Mouse (Mus musculus) frontal cortex, postnatal 25 days (tissue): ENCODE data around the gene Pp2d1.
A peak's percentile ranks its signal among the peaks of the same experiment; 100 is the strongest.

ENCODE experiments used
- DNase-seq, 2 experiments: peaks; one replicate each; pipeline ENCODE4 v3.0.0; 2022; ENCODE audit warnings: low spot score in 2 of 2

Pp2d1 gene

GRCm38 (mm10) chr17:53478858-53479603 is 60.2 kb downstream of the Pp2d1 start, which contains the start of gene Rab5a:
Rab5a (plus strand) TSS chr17:53479234.
- DNase-seq = peak; percentile 97 to 98

GRCm38 (mm10) chr17:53478066-53478857 is 61.0 kb downstream of the Pp2d1 start:
- DNase-seq = no peak

GRCm38 (mm10) chr17:53468697-53469096 is 70.6 kb downstream of the Pp2d1 start:
- DNase-seq = no peak

GRCm38 (mm10) chr17:53465569-53465968 is 73.7 kb downstream of the Pp2d1 start:
- DNase-seq = no peak

- DNase-seq = no peak
Measured at GRCm38 (mm10) chr17:53463496-53463840, 75.8 kb downstream of the Pp2d1 start.

GRCm38 (mm10) chr17:53462603-53463495 is 76.4 kb downstream of the Pp2d1 start, which contains the start of gene Efhb:
Efhb (minus strand) TSS chr17:53463321.
- peak; percentile 12 to 31 for DNase-seq
